Mouse (Mus musculus) megakaryocyte, embryonic 14.5 days (primary cell): ENCODE measurements around the gene Mpdz. TPM values are rescaled to one million over a fixed set of nuclear protein-coding genes. Genes with fewer than 3 reads are reported as not detected.

Experiments
- H3K27me3 ChIP-seq: replicated peaks from 2 replicates; pipeline ENCODE3; 2012; ENCODE audit warnings: inconsistent platforms
- H3K36me3 ChIP-seq: replicated peaks from 2 replicates; pipeline ENCODE3; 2012; ENCODE audit warnings: low read length, inconsistent platforms, mixed read lengths
- H3K4me1 ChIP-seq: 2 replicates; pipeline ENCODE4 v1.6.1; 2012; ENCODE audit warnings: inconsistent platforms
- H3K4me3 ChIP-seq: replicated peaks from 2 replicates; pipeline ENCODE3; 2012; ENCODE audit warnings: moderate library complexity, mild to moderate bottlenecking, inconsistent platforms
- H3K9me3 ChIP-seq: 2 replicates; pipeline ENCODE4 v1.6.1; 2012; ENCODE audit warnings: inconsistent platforms
- FLI1 ChIP-seq: IDR thresholded peaks from 2 replicates; pipeline ENCODE4 v1.6.1; 2012; ENCODE audit warnings: low read length, inconsistent platforms, mixed read lengths
- GATA1 ChIP-seq: IDR thresholded peaks from 3 replicates; pipeline ENCODE4 v1.6.1; 2012; ENCODE audit warnings: mixed read lengths, low read length, inconsistent platforms, borderline replicate concordance
- polyA plus RNA-seq: library from polyadenylated mRNA; stranded (reverse); fragments of >175 nt; gene quantifications from 2 replicates; pipeline ENCODE4 v1.2.3, GENCODE M21; 2012; ENCODE audit warnings: low replicate concordance; ENCODE audit not compliant: insufficient read depth

Gene Mpdz
- polyA plus RNA-seq, 1 experiment, result not detected

DNA sequence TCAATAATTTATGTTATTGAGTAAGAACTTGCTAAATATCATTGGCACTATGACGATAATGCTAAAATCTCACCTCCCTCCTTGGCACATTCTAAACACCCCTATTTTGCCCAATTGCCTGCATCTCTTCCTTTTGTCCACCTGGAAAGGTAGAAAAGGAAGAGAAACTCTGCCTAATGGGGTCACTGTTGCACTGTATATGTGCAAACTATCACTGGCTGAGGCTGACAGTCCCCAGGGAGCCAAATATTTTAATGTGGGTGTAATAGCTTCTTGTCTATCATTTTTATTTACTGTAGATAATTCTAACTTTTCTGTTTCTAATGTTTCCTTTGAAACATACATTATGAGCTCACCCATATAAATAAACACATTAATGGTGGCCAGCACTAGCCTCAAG lies 190.3 kb downstream of the Mpdz start:
- no peak overlapping the region for H3K4me3 ChIP-seq
- no peaks in the 10 kb centered on the region for H3K36me3 ChIP-seq
- H3K27me3 ChIP-seq, result no peaks in the 10 kb centered on the region
- H3K9me3 ChIP-seq, result no peaks in the 10 kb centered on the region
- TF ChIP-seq FLI1, result no peak
- no peak for TF ChIP-seq GATA1
- no peaks in the 10 kb centered on the region for H3K4me1 ChIP-seq

DNA sequence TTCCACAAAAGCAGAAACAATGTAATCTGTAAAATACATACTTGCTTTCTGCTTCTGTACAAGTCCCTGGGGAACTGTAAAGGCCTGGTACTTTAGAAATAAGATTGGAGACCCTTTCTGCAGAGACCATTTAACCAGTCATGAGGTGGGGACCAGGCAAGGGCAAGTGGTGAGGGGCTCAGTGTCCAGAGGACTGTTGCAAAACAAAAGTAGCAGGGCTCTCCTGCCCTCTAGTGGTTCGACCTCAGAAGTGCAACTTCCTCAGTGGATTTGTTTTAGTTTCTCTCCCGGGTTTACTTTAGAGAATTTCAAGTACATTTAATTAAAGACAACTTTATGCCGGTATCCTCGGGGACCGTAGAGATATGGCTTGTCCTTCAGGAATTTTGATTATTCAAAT lies 190.7 kb downstream of the Mpdz start:
- Histone ChIP-seq H3K4me1 (no peaks in the 10 kb centered on the region), H3K4me3 (no peak overlapping the region), H3K9me3 (no peaks in the 10 kb centered on the region), H3K27me3 (no peaks in the 10 kb centered on the region), H3K36me3 (no peaks in the 10 kb centered on the region)
- no peak for TF ChIP-seq GATA1
- TF ChIP-seq FLI1, result no peak

DNA sequence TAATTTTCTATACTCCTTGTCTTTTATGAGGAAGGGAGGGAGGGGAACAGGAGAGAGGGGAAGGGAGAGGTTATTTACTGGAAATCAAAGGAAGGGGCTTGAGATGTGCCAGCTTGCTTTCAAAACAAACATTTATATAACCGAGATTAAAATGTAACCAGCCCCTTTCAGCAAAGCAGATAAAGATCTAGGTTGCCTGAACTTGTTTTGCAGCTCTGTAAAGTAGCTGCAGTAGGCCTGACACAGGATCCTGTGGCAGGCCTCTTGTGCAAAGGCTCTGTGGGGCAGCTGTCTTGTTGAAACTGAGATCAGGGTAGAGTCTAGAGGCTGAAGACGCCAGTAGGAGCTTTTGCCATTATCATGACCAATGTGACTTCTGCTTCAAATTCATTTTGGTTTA lies 193.4 kb downstream of the Mpdz start:
- no peaks in the 10 kb centered on the region for H3K27me3 ChIP-seq
- H3K9me3 ChIP-seq, result no peaks in the 10 kb centered on the region
- TF ChIP-seq FLI1 (no peak), GATA1 (no peak)
- H3K36me3 ChIP-seq, result no peaks in the 10 kb centered on the region
- no peaks in the 10 kb centered on the region for H3K4me1 ChIP-seq
- H3K4me3 ChIP-seq, result no peak overlapping the region

DNA sequence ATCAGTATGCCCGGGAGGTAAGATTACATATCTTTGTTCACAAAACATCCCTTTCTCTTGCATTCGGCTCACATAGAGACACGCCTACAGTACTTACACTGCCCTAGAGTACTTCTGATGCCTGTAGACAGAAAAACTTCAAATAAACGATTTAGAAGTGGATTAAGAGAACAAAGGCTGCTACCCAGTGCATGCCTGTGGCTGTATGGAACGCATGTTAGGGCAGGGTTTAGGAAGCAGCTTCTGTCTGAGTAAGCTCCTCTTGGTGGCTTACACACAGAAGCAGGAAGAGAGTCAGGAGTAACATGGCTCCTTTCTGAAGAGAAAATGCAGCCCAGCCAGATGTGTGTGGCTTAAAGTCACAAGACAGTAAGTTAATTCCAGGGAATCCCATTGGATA lies 206.4 kb downstream of the Mpdz start:
- H3K4me1 ChIP-seq, result no peaks in the 10 kb centered on the region
- TF ChIP-seq GATA1, result no peak
- TF ChIP-seq FLI1, result no peak
- no peaks in the 10 kb centered on the region for H3K36me3 ChIP-seq
- H3K27me3 ChIP-seq, result no peaks in the 10 kb centered on the region
- H3K9me3 ChIP-seq, result no peaks in the 10 kb centered on the region
- no peak overlapping the region for H3K4me3 ChIP-seq
